Mouse (Mus musculus) E14TG2a.4 (cell line): ENCODE data around the gene Med13l.

ENCODE experiments used
- CTCF ChIP-seq: conservative IDR thresholded peaks from 2 replicates; pipeline ENCODE4 v1.5.1; 2014; ENCODE audit warnings: low read length
- NANOG ChIP-seq: IDR thresholded peaks from 2 replicates; pipeline ENCODE4 v1.6.1; 2014; ENCODE audit warnings: borderline replicate concordance, low read length, mixed read lengths

- TF ChIP-seq CTCF (no peak), NANOG (no peak)
These were observed 115.9 kb downstream of the Med13l start for GRCm38 (mm10) chr5:118676151-118676918.
